Mouse (Mus musculus): ENCODE measurements at regions not wholly inside any gene's neighbourhood (a gene's known extent, or its start where the extent isn't known, plus 50 kb on each side); places are given as distances from the start of the nearest gene placed in this dataset.

DNA sequence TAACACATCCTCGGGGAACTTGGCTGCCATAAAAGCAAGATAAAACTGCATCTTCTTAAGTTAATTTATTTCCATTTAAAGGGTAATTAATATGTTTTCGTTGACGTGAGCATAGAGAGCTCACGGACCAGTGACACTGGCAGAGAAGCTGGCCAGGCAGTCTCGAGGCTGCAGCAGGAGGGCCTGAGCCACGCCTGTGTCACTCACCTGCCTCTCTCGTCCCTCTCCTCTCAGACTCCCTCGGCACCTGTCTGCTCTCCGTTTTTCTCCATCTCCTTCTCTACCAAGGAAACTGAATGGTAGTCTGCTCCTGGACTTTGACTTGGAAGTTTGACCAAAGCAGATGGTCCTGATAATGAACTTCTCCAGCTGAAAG, 193.8 kb downstream of the Fam43a start:
- H3K4me3 ChIP-seq (replicated peaks; ENCODE audit: low read length) = no peak overlapping the region
- H3K36me3 ChIP-seq (ENCODE audit: insufficient read depth, low read length) = no peaks in the 10 kb centered on the region
- H3K9me3 ChIP-seq (ENCODE audit: low read length) = no peaks in the 10 kb centered on the region
- H3K4me1 ChIP-seq (replicated peaks; ENCODE audit: low read depth, low read length) = peaks cover 37% of the 10 kb centered on the region
- no peaks in the 10 kb centered on the region for H3K27me3 ChIP-seq (ENCODE audit: insufficient read depth, low read length)
- TF ChIP-seq POU5F1 (IDR thresholded peaks at IDR 0.05; ENCODE audit: borderline replicate concordance, low read length) (no peak), CTCF (conservative IDR thresholded peaks at IDR 0.05; ENCODE audit: low read length) (no peak), NANOG (IDR thresholded peaks at IDR 0.05; ENCODE audit: borderline replicate concordance, low read length) (no peak)

GRCm38 (mm10) chr16:30793856-30794255, 194.3 kb downstream of the Fam43a start:
- Histone ChIP-seq H3K4me3 (replicated peaks; ENCODE audit: low read length) (no peak overlapping the region), H3K4me1 (replicated peaks; ENCODE audit: low read depth, low read length) (peaks cover 33% of the 10 kb centered on the region), H3K9me3 (ENCODE audit: low read length) (no peaks in the 10 kb centered on the region), H3K36me3 (ENCODE audit: insufficient read depth, low read length) (no peaks in the 10 kb centered on the region), H3K27me3 (ENCODE audit: insufficient read depth, low read length) (no peaks in the 10 kb centered on the region)
- TF ChIP-seq NANOG (IDR thresholded peaks at IDR 0.05; ENCODE audit: borderline replicate concordance, low read length) (no peak), CTCF (conservative IDR thresholded peaks at IDR 0.05; ENCODE audit: low read length) (no peak), POU5F1 (IDR thresholded peaks at IDR 0.05; ENCODE audit: borderline replicate concordance, low read length) (no peak)

GRCm38 (mm10) chr16:30795501-30795904, 196.0 kb downstream of the Fam43a start:
- TF ChIP-seq NANOG (IDR thresholded peaks at IDR 0.05; ENCODE audit: borderline replicate concordance, low read length) = no peak
- no peak for TF ChIP-seq POU5F1 (IDR thresholded peaks at IDR 0.05; ENCODE audit: borderline replicate concordance, low read length)
- no peak for TF ChIP-seq CTCF (conservative IDR thresholded peaks at IDR 0.05; ENCODE audit: low read length)

GRCm38 (mm10) chr16:30796103-30796502, 196.6 kb downstream of the Fam43a start:
- no peaks in the 10 kb centered on the region for H3K36me3 ChIP-seq (ENCODE audit: insufficient read depth, low read length)
- TF ChIP-seq POU5F1 (IDR thresholded peaks at IDR 0.05; ENCODE audit: borderline replicate concordance, low read length) = no peak
- TF ChIP-seq NANOG (IDR thresholded peaks at IDR 0.05; ENCODE audit: borderline replicate concordance, low read length) = no peak
- no peak for TF ChIP-seq CTCF (conservative IDR thresholded peaks at IDR 0.05; ENCODE audit: low read length)
- no peak overlapping the region for H3K4me3 ChIP-seq (replicated peaks; ENCODE audit: low read length)
- H3K27me3 ChIP-seq (ENCODE audit: insufficient read depth, low read length) = no peaks in the 10 kb centered on the region
- H3K9me3 ChIP-seq (ENCODE audit: low read length) = no peaks in the 10 kb centered on the region
- 0 out of 2 replicates have a peak, but pooled peaks cover 11% of the 10 kb centered on the region for H3K4me1 ChIP-seq (replicated peaks; ENCODE audit: low read depth, low read length)

More at GRCm38 (mm10) chr16:30795501-30795904, 196.0 kb downstream of the Fam43a start:
- H3K9me3 ChIP-seq (ENCODE audit: low read length) = no peaks in the 10 kb centered on the region
- H3K4me3 ChIP-seq (replicated peaks; ENCODE audit: low read length) = no peak overlapping the region
- H3K27me3 ChIP-seq (ENCODE audit: insufficient read depth, low read length) = no peaks in the 10 kb centered on the region
- H3K4me1 ChIP-seq (replicated peaks; ENCODE audit: low read depth, low read length) = peaks cover 17% of the 10 kb centered on the region
- no peaks in the 10 kb centered on the region for H3K36me3 ChIP-seq (ENCODE audit: insufficient read depth, low read length)

DNA sequence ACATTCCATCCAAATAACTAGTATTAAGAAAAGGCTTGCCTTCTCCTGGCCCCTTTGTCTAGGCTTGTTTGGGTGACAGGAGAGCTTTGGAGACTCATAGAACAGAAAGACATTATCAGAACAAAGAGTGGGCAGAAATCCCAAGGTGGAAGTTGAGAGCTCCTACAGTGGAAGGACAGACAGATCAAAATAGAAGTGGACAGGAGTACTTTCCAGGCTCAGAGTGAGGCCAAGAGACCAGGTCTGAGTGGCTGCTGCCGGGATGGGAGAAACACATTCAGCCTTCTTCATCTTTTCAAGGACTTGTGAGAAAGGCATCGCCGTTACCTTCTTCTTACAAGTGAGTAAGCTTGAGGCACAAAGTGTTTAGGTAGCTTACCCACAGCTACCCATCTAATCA, 197.5 kb downstream of the Fam43a start:
- no peak for TF ChIP-seq POU5F1 (IDR thresholded peaks at IDR 0.05; ENCODE audit: borderline replicate concordance, low read length)
- TF ChIP-seq CTCF (conservative IDR thresholded peaks at IDR 0.05; ENCODE audit: low read length) = no peak
- no peak for TF ChIP-seq NANOG (IDR thresholded peaks at IDR 0.05; ENCODE audit: borderline replicate concordance, low read length)
- H3K4me3 ChIP-seq (replicated peaks; ENCODE audit: low read length) = no peak overlapping the region
- 0 out of 2 replicates have a peak, but pooled peaks cover 8% of the 10 kb centered on the region for H3K4me1 ChIP-seq (replicated peaks; ENCODE audit: low read depth, low read length)
- no peaks in the 10 kb centered on the region for H3K36me3 ChIP-seq (ENCODE audit: insufficient read depth, low read length)
- no peaks in the 10 kb centered on the region for H3K27me3 ChIP-seq (ENCODE audit: insufficient read depth, low read length)
- H3K9me3 ChIP-seq (ENCODE audit: low read length) = no peaks in the 10 kb centered on the region

GRCm38 (mm10) chr16:30797973-30798471, 198.5 kb downstream of the Fam43a start:
- Histone ChIP-seq H3K4me3 (replicated peaks; ENCODE audit: low read length) (no peak overlapping the region), H3K4me1 (replicated peaks; ENCODE audit: low read depth, low read length) (0 out of 2 replicates have a peak, but pooled peaks cover 8% of the 10 kb centered on the region), H3K27me3 (ENCODE audit: insufficient read depth, low read length) (no peaks in the 10 kb centered on the region), H3K36me3 (ENCODE audit: insufficient read depth, low read length) (no peaks in the 10 kb centered on the region), H3K9me3 (ENCODE audit: low read length) (no peaks in the 10 kb centered on the region)
- no peak for TF ChIP-seq NANOG (IDR thresholded peaks at IDR 0.05; ENCODE audit: borderline replicate concordance, low read length)
- TF ChIP-seq POU5F1 (IDR thresholded peaks at IDR 0.05; ENCODE audit: borderline replicate concordance, low read length) = no peak
- no peak for TF ChIP-seq CTCF (conservative IDR thresholded peaks at IDR 0.05; ENCODE audit: low read length)

DNA sequence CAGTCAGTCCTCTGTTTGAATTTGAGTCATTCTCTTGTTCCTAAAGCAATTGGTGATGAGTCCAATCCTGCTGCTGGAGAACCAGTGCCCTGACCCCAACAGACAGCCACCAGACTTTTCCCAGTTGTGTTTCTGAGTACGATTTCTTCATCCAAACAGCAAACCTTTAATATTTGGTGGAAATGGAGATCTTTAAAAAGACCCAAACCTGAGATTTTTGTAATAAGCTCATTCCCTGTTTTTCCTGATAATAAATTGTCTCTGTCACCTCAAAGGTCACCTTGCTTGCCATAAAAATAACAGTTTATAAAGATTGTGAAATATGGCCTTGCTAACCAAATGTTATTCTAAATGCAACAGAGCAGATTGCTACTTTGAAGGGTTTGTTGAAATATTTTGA, 199.0 kb downstream of the Fam43a start:
- TF ChIP-seq CTCF (conservative IDR thresholded peaks at IDR 0.05; ENCODE audit: low read length) (no peak), NANOG (IDR thresholded peaks at IDR 0.05; ENCODE audit: borderline replicate concordance, low read length) (no peak), POU5F1 (IDR thresholded peaks at IDR 0.05; ENCODE audit: borderline replicate concordance, low read length) (no peak)

GRCm38 (mm10) chr16:30799699-30800483, 200.4 kb downstream of the Fam43a start:
- no peaks in the 10 kb centered on the region for H3K27me3 ChIP-seq (ENCODE audit: insufficient read depth, low read length)
- 0 out of 2 replicates have a peak, but pooled peaks cover 5% of the 10 kb centered on the region for H3K4me1 ChIP-seq (replicated peaks; ENCODE audit: low read depth, low read length)
- H3K4me3 ChIP-seq (replicated peaks; ENCODE audit: low read length) = no peak overlapping the region
- H3K36me3 ChIP-seq (ENCODE audit: insufficient read depth, low read length) = no peaks in the 10 kb centered on the region
- no peaks in the 10 kb centered on the region for H3K9me3 ChIP-seq (ENCODE audit: low read length)
- TF ChIP-seq POU5F1 (IDR thresholded peaks at IDR 0.05; ENCODE audit: borderline replicate concordance, low read length) (no peak), NANOG (IDR thresholded peaks at IDR 0.05; ENCODE audit: borderline replicate concordance, low read length) (no peak), CTCF (conservative IDR thresholded peaks at IDR 0.05; ENCODE audit: low read length) (no peak)

More for the DNA sequence above, 199.0 kb downstream of the Fam43a start:
- no peaks in the 10 kb centered on the region for H3K36me3 ChIP-seq (ENCODE audit: insufficient read depth, low read length)
- H3K4me1 ChIP-seq (replicated peaks; ENCODE audit: low read depth, low read length) = 0 out of 2 replicates have a peak, but pooled peaks cover 8% of the 10 kb centered on the region
- no peaks in the 10 kb centered on the region for H3K9me3 ChIP-seq (ENCODE audit: low read length)
- no peaks in the 10 kb centered on the region for H3K27me3 ChIP-seq (ENCODE audit: insufficient read depth, low read length)
- H3K4me3 ChIP-seq (replicated peaks; ENCODE audit: low read length) = no peak overlapping the region
